Mouse (Mus musculus) kidney, postnatal 0 days (tissue): ENCODE results near the gene Prm1. TPM values are rescaled to one million over a fixed set of nuclear protein-coding genes. Genes with fewer than 3 reads are reported as not detected.
A peak's percentile ranks its signal among the peaks of the same experiment; 100 is the strongest.

ENCODE experiments used
- ATAC-seq: fragments of 200-750 bp; cut with Nextera tagmentation; replicated peaks from 2 replicates; pipeline ENCODE4 v1.8.0; 2017; ENCODE audit warnings: low read depth, moderate number of reproducible peaks, moderate TSS enrichment, moderate library complexity; ENCODE audit not compliant: low FRiP score
- DNase-seq: peaks from one replicate; pipeline ENCODE4 v3.0.0-alpha.2; 2016; ENCODE audit warnings: low spot score
- H3K27ac ChIP-seq: fragments of 300-500 bp; sonication (generic); 2 replicates; pipeline ENCODE4 v1.5.1; 2014; ENCODE audit warnings: mild to moderate bottlenecking
- H3K27me3 ChIP-seq: fragments of 300-500 bp; sonication (generic); 2 replicates; pipeline ENCODE4 v1.6.1; 2014; ENCODE audit warnings: low read length, mixed read lengths; ENCODE audit not compliant: insufficient read depth
- H3K36me3 ChIP-seq: fragments of 300-500 bp; sonication (generic); 2 replicates; pipeline ENCODE4 v1.6.1; 2014; ENCODE audit warnings: low read length, mixed read lengths; ENCODE audit not compliant: insufficient read depth
- H3K4me1 ChIP-seq: fragments of 300-500 bp; sonication (generic); replicated peaks from 2 replicates; pipeline ENCODE4 v1.6.1; 2014; ENCODE audit warnings: antibody characterized with exemption, low read length, mixed read lengths; ENCODE audit not compliant: insufficient read depth
- H3K4me2 ChIP-seq: fragments of 300-500 bp; sonication (generic); 2 replicates; pipeline ENCODE4 v1.6.1; 2014; ENCODE audit warnings: mild to moderate bottlenecking, low read length, moderate library complexity, mixed read lengths
- H3K4me3 ChIP-seq: fragments of 300-500 bp; sonication (generic); replicated peaks from 2 replicates; pipeline ENCODE4 v1.5.1; 2014; ENCODE audit warnings: low read depth, low read length
- H3K9ac ChIP-seq: fragments of 300-500 bp; sonication (generic); 2 replicates; pipeline ENCODE4 v1.6.1; 2014; ENCODE audit warnings: low read depth, low read length
- H3K9me3 ChIP-seq: fragments of 300-500 bp; sonication (generic); replicated peaks from 2 replicates; pipeline ENCODE4 v1.6.1; 2016; ENCODE audit warnings: low read length, inconsistent platforms, mixed read lengths
- CTCF ChIP-seq: IDR thresholded peaks from 2 replicates; pipeline ENCODE4 v1.5.1; 2016; ENCODE audit warnings: antibody characterized with exemption, low read depth, mild to moderate bottlenecking, moderate library complexity
- WGBS: fragments of 180-500 bp; shearing (Covaris S2); extraction: QIAGEN DNeasy Blood & Tissue Kit; methylation state at CpG from one replicate; pipeline ENCODE4 v1.1.7; 2014; 5-methylcytosine and 5-hydroxymethylcytosine counted together
- polyA plus RNA-seq: library from polyadenylated mRNA; unstranded; fragments of >200 nt; fragmentation: Nextera tagmentation; extraction: Ambion mirVana; gene quantifications from 2 replicates; pipeline ENCODE4 v1.2.1, GENCODE M21; 2015

Prm1 gene
- polyA plus RNA-seq, 1 experiment from 2014 or later: not detected

GRCm38 (mm10) chr16:10777579-10778160 lies 28.0 kb downstream of the Prm1 start:
- Histone ChIP-seq H3K4me1 (peaks cover 4% of the 10 kb centered on the region; the same call in 1 of the 2 replicates), H3K27me3 (no peaks in the 10 kb centered on the region), H3K27ac (no peak overlapping the region), H3K4me2 (no peak overlapping the region), H3K9me3 (no peaks in the 10 kb centered on the region), H3K36me3 (no peaks in the 10 kb centered on the region), H3K9ac (no peak overlapping the region), H3K4me3 (no peak overlapping the region)
- ATAC-seq (no peak; the same call in 1 of the 2 replicates), DNase-seq (no peak)
- no peak for TF ChIP-seq CTCF
- WGBS: 60% methylated on average over 5 of the region's 5 CpGs

GRCm38 (mm10) chr16:10776322-10776721 lies 29.3 kb downstream of the Prm1 start:
- Histone ChIP-seq H3K4me1 (no peaks in the 10 kb centered on the region; the same call in 1 of the 2 replicates), H3K36me3 (no peaks in the 10 kb centered on the region), H3K4me2 (no peak overlapping the region), H3K9me3 (no peaks in the 10 kb centered on the region), H3K27ac (no peak overlapping the region), H3K9ac (no peak overlapping the region), H3K27me3 (no peaks in the 10 kb centered on the region), H3K4me3 (no peak overlapping the region)
- DNase-seq: no peak
- no peak for ATAC-seq
- WGBS: 22% methylated on average over 7 of the region's 7 CpGs
- no peak for TF ChIP-seq CTCF

- Histone ChIP-seq H3K4me2 (no peak overlapping the region), H3K9me3 (no peaks in the 10 kb centered on the region), H3K36me3 (no peaks in the 10 kb centered on the region), H3K9ac (no peak overlapping the region), H3K27ac (no peak overlapping the region), H3K27me3 (no peaks in the 10 kb centered on the region), H3K4me1 (no peaks in the 10 kb centered on the region), H3K4me3 (no peak overlapping the region)
- DNase-seq: no peak
- no peak for TF ChIP-seq CTCF
- no peak for ATAC-seq
- 72% methylated on average over 4 of the region's 4 CpGs for WGBS
These were observed 30.9 kb downstream of the Prm1 start for GRCm38 (mm10) chr16:10774726-10775125.

- Histone ChIP-seq H3K27ac (no peak overlapping the region), H3K9ac (no peak overlapping the region), H3K4me3 (no peak overlapping the region), H3K4me2 (no peak overlapping the region), H3K36me3 (no peaks in the 10 kb centered on the region), H3K27me3 (no peaks in the 10 kb centered on the region), H3K9me3 (no peaks in the 10 kb centered on the region), H3K4me1 (no peaks in the 10 kb centered on the region)
- DNase-seq (no peak), ATAC-seq (no peak)
- 82% methylated on average over 8 of the region's 8 CpGs for WGBS
- no peak for TF ChIP-seq CTCF
These were observed 32.1 kb downstream of the Prm1 start for GRCm38 (mm10) chr16:10773543-10773942.

GRCm38 (mm10) chr16:10771769-10772510 lies 33.7 kb downstream of the Prm1 start:
- 71% methylated on average over 19 of the region's 19 CpGs for WGBS
- Histone ChIP-seq H3K27me3 (no peaks in the 10 kb centered on the region), H3K36me3 (no peaks in the 10 kb centered on the region), H3K9me3 (no peaks in the 10 kb centered on the region), H3K9ac (no peak overlapping the region), H3K4me1 (no peaks in the 10 kb centered on the region), H3K4me3 (no peak overlapping the region), H3K4me2 (no peak overlapping the region), H3K27ac (no peak overlapping the region)
- TF ChIP-seq CTCF: no peak
- DNase-seq: no peak
- no peak for ATAC-seq

GRCm38 (mm10) chr16:10770531-10771325 lies 34.9 kb downstream of the Prm1 start:
- no peaks in the 10 kb centered on the region for H3K9me3 ChIP-seq
- H3K9ac ChIP-seq: no peak overlapping the region
- no peaks in the 10 kb centered on the region for H3K36me3 ChIP-seq
- H3K4me3 ChIP-seq: no peak overlapping the region
- 38% methylated on average over 4 of the region's 4 CpGs for WGBS
- DNase-seq: peak; percentile 53
- ATAC-seq: no peak
- H3K4me1 ChIP-seq: no peaks in the 10 kb centered on the region
- no peak for TF ChIP-seq CTCF
- H3K4me2 ChIP-seq: no peak overlapping the region
- no peaks in the 10 kb centered on the region for H3K27me3 ChIP-seq
- H3K27ac ChIP-seq: no peak overlapping the region
